Mouse (Mus musculus): ENCODE measurements around the gene Tmem132a. TPM values are rescaled to one million over a fixed set of nuclear protein-coding genes. Genes with fewer than 3 reads are reported as not detected.
A peak's percentile ranks its signal among the peaks of the same experiment; 100 is the strongest.

The Tmem132a gene
- 82.1 and 82.5 TPM in 2 replicates for polyA plus RNA-seq (2015; fragmentation: Nextera tagmentation; extraction: Ambion mirVana)

DNA sequence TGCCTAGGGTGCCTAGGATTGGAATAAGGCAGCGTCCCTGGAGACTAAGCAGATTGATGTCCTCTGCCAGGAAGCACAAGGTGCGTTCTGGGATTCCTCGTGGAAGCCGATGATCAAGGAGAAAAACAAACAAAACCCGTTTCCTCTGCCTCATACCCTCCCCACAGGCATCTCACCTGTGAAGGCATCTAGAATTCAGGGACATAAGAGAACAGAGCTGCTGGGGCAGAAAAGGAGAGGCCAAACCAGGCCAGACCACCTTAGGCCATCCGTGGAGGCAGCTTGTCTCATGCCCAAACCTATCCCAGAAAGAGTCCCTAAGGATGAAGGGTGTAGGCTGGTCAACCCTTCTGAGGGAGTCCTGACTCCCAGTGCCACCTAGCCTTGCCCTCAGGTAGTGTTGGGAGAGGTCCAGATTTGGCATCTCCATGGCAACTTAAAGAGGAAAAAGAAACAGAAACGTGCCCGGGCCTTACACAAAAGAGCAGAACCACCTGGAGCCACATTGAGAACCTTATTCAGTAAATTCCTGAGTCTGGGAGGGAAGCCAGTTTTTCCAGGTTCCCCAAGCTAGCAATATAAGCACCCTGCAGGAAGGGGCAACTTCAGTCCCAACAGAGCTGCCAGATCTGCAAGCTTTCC lies at the start of gene Tmem132a:
Tmem132a (minus strand) TSS at position 55 of the 642 bp plus-strand sequence.
- no peaks in the 10 kb centered on the region for H3K9me3 ChIP-seq (replicated peaks)
- H3K36me3 ChIP-seq, result peaks cover 56% of the 10 kb centered on the region
- peak within 1 kb of the TSS; percentile 91 for H3K27ac ChIP-seq (replicated peaks)
- H3K4me1 ChIP-seq, result peaks cover 34% of the 10 kb centered on the region
- H3K4me2 ChIP-seq (replicated peaks), result peak within 1 kb of the TSS; percentile 79
- 4% methylated on average over 8 of the region's 8 CpGs for WGBS
- ATAC-seq (ENCODE audit: insufficient number of reproducible peaks, low FRiP score, low TSS enrichment, low read depth), result peak; percentile 37
- no peaks in the 10 kb centered on the region for H3K27me3 ChIP-seq
- H3K9ac ChIP-seq, result peak within 1 kb of the TSS; percentile 74
- peak within 1 kb of the TSS; percentile 75 for H3K4me3 ChIP-seq (replicated peaks)

GRCm38 (mm10) chr19:10918321-10918991 lies 48.7 kb upstream of the Tmem132a start:
- ATAC-seq (ENCODE audit: insufficient number of reproducible peaks, low FRiP score, low TSS enrichment, low read depth), result no peak; the same call in 1 of the 2 replicates
- Histone ChIP-seq H3K9me3 (replicated peaks) (no peaks in the 10 kb centered on the region), H3K4me3 (replicated peaks) (no peak overlapping the region), H3K27me3 (no peaks in the 10 kb centered on the region; the same call in 1 of the 2 replicates), H3K9ac (no peak overlapping the region), H3K4me1 (no peaks in the 10 kb centered on the region), H3K4me2 (replicated peaks) (no peak overlapping the region), H3K36me3 (no peaks in the 10 kb centered on the region), H3K27ac (replicated peaks) (no peak overlapping the region)
- WGBS, result 85% methylated on average over 10 of the region's 10 CpGs

DNA sequence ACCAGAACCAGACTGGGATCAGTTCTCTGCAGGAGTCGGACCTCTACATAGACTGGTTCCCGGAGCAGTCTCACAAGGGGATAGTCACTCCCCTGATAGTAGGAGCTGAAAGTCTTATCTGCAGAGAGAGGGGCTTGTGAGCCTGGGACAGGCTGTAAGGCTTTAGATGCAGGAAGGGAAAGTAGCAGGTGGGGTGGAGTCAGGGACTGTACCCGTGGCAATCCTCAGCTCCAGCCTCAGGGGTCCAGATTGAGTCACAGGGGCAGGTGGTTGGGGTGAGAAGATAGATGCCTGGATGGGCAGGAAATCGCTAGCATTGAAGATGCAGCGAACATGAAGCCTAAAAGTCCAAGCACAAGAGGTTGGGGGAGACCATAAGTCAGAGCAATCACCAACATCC lies 46.8 kb upstream of the Tmem132a start:
- H3K4me1 ChIP-seq, result 0 out of 2 replicates have a peak, but pooled peaks cover under 1% of the 10 kb centered on the region
- 63% methylated on average over 5 of the region's 5 CpGs for WGBS
- H3K27ac ChIP-seq (replicated peaks), result no peak overlapping the region
- no peaks in the 10 kb centered on the region for H3K9me3 ChIP-seq (replicated peaks)
- H3K4me3 ChIP-seq (replicated peaks), result no peak overlapping the region
- no peak for ATAC-seq (ENCODE audit: insufficient number of reproducible peaks, low FRiP score, low TSS enrichment, low read depth)
- no peaks in the 10 kb centered on the region; the same call in 1 of the 2 replicates for H3K27me3 ChIP-seq
- no peaks in the 10 kb centered on the region for H3K36me3 ChIP-seq
- H3K9ac ChIP-seq, result no peak overlapping the region
- H3K4me2 ChIP-seq (replicated peaks), result no peak overlapping the region

- Histone ChIP-seq H3K27ac (replicated peaks) (no peak overlapping the region), H3K27me3 (no peaks in the 10 kb centered on the region; the same call in 1 of the 2 replicates), H3K36me3 (no peaks in the 10 kb centered on the region), H3K4me1 (peaks cover 5% of the 10 kb centered on the region; the same call in 1 of the 2 replicates), H3K9me3 (replicated peaks) (no peaks in the 10 kb centered on the region), H3K4me3 (replicated peaks) (no peak overlapping the region), H3K4me2 (replicated peaks) (no peak overlapping the region), H3K9ac (no peak overlapping the region)
- ATAC-seq (ENCODE audit: insufficient number of reproducible peaks, low FRiP score, low TSS enrichment, low read depth), result no peak
- WGBS, result 77% methylated on average over 2 of the region's 2 CpGs
These were observed 45.1 kb upstream of the Tmem132a start for GRCm38 (mm10) chr19:10914870-10915269.

DNA sequence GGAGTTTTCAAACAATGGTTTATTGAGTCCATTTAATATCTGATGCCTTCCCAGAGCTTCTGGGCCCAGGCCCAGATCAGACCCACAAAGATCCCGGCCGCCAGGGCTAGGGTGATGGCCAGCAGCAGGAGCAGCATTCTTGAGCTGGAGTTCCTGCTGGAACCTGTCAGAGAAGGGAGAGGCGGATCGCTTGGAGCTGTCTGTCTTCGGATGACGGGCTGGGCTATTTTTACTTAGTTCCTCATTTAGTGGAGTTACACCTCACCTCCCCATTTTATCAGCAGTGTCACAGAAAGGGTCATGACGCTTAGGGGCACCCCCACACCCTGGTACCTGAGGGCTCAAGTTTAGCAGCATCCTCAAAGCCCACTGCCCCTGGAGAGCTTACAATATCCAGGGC lies 44.6 kb upstream of the Tmem132a start:
- Histone ChIP-seq H3K9ac (no peak overlapping the region), H3K4me1 (peaks cover 10% of the 10 kb centered on the region; the same call in 1 of the 2 replicates), H3K9me3 (replicated peaks) (no peaks in the 10 kb centered on the region), H3K36me3 (no peaks in the 10 kb centered on the region), H3K27ac (replicated peaks) (no peak overlapping the region), H3K4me3 (replicated peaks) (no peak overlapping the region), H3K27me3 (no peaks in the 10 kb centered on the region; the same call in 1 of the 2 replicates), H3K4me2 (replicated peaks) (no peak overlapping the region)
- no peak for ATAC-seq (ENCODE audit: insufficient number of reproducible peaks, low FRiP score, low TSS enrichment, low read depth)
- WGBS, result 37% methylated on average over 7 of the region's 7 CpGs

DNA sequence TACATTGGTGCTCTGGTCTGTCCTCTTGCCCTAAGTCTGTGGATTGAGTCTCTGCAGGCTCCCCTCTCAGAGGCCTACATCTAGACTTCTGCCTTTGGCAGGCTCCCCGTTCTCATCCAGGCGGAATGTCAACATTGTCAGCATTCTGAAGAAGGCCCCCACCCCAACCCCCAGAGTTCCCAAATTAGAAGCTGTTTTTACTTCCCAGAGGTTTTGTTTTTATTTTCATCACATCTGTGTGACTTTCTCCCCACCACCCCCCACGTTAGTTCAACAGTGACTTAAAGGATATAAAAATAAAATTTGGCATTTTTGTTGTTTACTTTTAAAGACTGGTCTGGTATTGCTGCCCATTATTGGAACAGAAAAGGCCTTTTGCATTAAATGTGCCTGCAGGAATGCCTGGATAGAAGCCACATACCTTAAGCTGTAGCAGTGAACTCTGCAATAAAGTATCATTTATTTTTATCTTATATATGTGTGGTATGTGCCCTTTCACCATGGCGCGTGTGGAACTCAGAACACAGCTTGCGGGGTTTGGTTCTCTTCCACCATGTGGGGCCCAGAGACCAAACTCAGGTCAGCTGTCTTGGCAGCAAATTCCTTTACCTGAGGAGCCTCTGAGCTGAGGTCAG lies 39.5 kb upstream of the Tmem132a start:
- WGBS, result 45% methylated on average over 6 of the region's 6 CpGs
- Histone ChIP-seq H3K27ac (replicated peaks) (peak overlapping the region; percentile 80), H3K4me2 (replicated peaks) (no peak overlapping the region), H3K9me3 (replicated peaks) (no peaks in the 10 kb centered on the region), H3K9ac (no peak overlapping the region), H3K4me1 (peaks cover 24% of the 10 kb centered on the region), H3K4me3 (replicated peaks) (no peak overlapping the region), H3K36me3 (peaks cover 31% of the 10 kb centered on the region), H3K27me3 (no peaks in the 10 kb centered on the region)
- ATAC-seq (ENCODE audit: insufficient number of reproducible peaks, low FRiP score, low TSS enrichment, low read depth), result peak; percentile 63

GRCm38 (mm10) chr19:10907891-10908290 lies 38.2 kb upstream of the Tmem132a start:
- Histone ChIP-seq H3K4me2 (replicated peaks) (no peak overlapping the region), H3K4me3 (replicated peaks) (no peak overlapping the region), H3K9ac (no peak overlapping the region), H3K27ac (replicated peaks) (no peak overlapping the region), H3K36me3 (peaks cover 44% of the 10 kb centered on the region), H3K9me3 (replicated peaks) (no peaks in the 10 kb centered on the region), H3K27me3 (no peaks in the 10 kb centered on the region), H3K4me1 (peaks cover 24% of the 10 kb centered on the region)
- ATAC-seq (ENCODE audit: insufficient number of reproducible peaks, low FRiP score, low TSS enrichment, low read depth), result no peak
- 59% methylated on average over 3 of the region's 3 CpGs for WGBS

DNA sequence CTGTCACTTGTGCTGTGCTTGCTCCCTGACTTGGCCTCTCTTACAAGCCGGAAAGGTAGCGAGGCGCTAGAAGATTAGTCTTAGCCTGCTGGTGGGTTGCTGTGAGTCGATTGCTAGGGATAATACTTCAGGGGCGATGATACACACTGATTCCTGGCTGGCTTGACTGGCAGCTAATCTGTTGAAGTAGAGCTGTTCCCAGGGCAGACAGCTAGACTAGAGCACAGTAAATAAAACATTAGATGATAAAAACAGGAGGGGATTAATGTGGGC lies 35.9 kb upstream of the Tmem132a start:
- H3K27ac ChIP-seq (replicated peaks), result peak overlapping the region; percentile 73
- H3K4me1 ChIP-seq, result peaks cover 20% of the 10 kb centered on the region
- no peak overlapping the region for H3K9ac ChIP-seq
- H3K4me2 ChIP-seq (replicated peaks), result no peak overlapping the region
- ATAC-seq (ENCODE audit: insufficient number of reproducible peaks, low FRiP score, low TSS enrichment, low read depth), result no peak
- H3K9me3 ChIP-seq (replicated peaks), result no peaks in the 10 kb centered on the region
- 81% methylated on average over 5 of the region's 5 CpGs for WGBS
- H3K27me3 ChIP-seq, result no peaks in the 10 kb centered on the region
- H3K4me3 ChIP-seq (replicated peaks), result no peak overlapping the region
- H3K36me3 ChIP-seq, result peaks cover 66% of the 10 kb centered on the region

DNA sequence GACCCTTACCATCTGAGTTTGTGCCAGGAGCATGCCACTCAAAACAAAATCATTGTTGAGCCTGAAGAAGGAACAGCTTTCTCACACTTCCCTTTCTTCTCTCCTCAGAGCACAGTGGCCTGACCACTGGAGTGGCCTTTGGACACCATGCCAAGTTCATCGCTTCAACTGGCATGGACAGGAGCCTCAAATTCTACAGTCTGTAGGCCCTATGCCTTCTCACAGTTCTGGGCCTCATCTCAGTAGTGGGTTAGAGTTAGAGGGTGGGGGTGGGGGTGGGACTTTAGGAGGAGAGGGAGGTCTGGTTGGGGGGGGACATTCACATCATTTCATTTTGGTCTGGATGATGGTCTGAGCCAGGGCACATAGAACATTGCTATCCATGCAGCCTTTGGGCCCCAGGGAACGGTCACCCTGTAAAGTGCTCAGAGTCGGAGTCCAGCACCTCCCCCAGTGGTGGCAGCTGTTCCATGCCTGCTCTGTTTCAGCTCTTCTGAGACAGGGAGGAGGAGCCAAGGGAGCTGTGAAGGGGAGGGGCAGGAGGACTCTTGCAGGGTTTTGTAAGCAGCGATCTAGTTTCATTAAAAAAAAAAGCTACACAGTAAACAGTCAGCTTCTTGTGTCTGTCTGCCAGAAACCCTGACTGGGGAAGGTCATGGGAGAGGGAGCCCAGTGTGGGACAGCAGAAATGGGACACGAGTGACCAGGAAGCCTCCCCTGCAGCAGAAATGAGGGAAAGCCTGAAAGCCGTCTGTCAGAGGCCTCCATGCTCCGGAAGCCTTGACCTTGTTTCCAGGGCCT lies 35.4 kb upstream of the Tmem132a start:
- H3K9ac ChIP-seq, result no peak overlapping the region
- H3K4me3 ChIP-seq (replicated peaks), result no peak overlapping the region
- H3K36me3 ChIP-seq, result peaks cover 72% of the 10 kb centered on the region
- ATAC-seq (ENCODE audit: insufficient number of reproducible peaks, low FRiP score, low TSS enrichment, low read depth), result peak; percentile 49; the same call in 1 of the 2 replicates
- H3K4me2 ChIP-seq (replicated peaks), result no peak overlapping the region
- H3K27me3 ChIP-seq, result no peaks in the 10 kb centered on the region
- peak overlapping the region; percentile 73 for H3K27ac ChIP-seq (replicated peaks)
- H3K9me3 ChIP-seq (replicated peaks), result no peaks in the 10 kb centered on the region
- peaks cover 20% of the 10 kb centered on the region for H3K4me1 ChIP-seq
- WGBS, result 54% methylated on average over 7 of the region's 7 CpGs

- Histone ChIP-seq H3K27ac (replicated peaks) (no peak overlapping the region), H3K27me3 (no peaks in the 10 kb centered on the region), H3K4me1 (peaks cover 17% of the 10 kb centered on the region), H3K4me2 (replicated peaks) (no peak overlapping the region), H3K9ac (no peak overlapping the region), H3K4me3 (replicated peaks) (no peak overlapping the region), H3K36me3 (peaks cover 78% of the 10 kb centered on the region), H3K9me3 (replicated peaks) (no peaks in the 10 kb centered on the region)
- WGBS, result 91% methylated on average over 5 of the region's 5 CpGs
- no peak for ATAC-seq (ENCODE audit: insufficient number of reproducible peaks, low FRiP score, low TSS enrichment, low read depth)
These were observed 34.8 kb upstream of the Tmem132a start for GRCm38 (mm10) chr19:10904512-10904911.

- no peak for ATAC-seq (ENCODE audit: insufficient number of reproducible peaks, low FRiP score, low TSS enrichment, low read depth)
- Histone ChIP-seq H3K9ac (no peak overlapping the region), H3K4me2 (replicated peaks) (no peak overlapping the region), H3K9me3 (replicated peaks) (no peaks in the 10 kb centered on the region), H3K4me3 (replicated peaks) (no peak overlapping the region), H3K27me3 (no peaks in the 10 kb centered on the region), H3K36me3 (peaks cover 82% of the 10 kb centered on the region), H3K27ac (replicated peaks) (no peak overlapping the region), H3K4me1 (peaks cover 16% of the 10 kb centered on the region)
- WGBS, result 94% methylated on average over 5 of the region's 5 CpGs
These were observed 31.3 kb upstream of the Tmem132a start for GRCm38 (mm10) chr19:10901046-10901445.

All from embryonic facial prominence, embryonic 15.5 days (tissue).